Mouse (Mus musculus) neural tube, embryonic 12.5 days (tissue): ENCODE measurements around the gene AK157302. TPM values are rescaled to one million over a fixed set of nuclear protein-coding genes. Genes with fewer than 3 reads are reported as not detected.
"Not testable (repeated sequence)": the region's sequence is repeated elsewhere in the genome, so short reads cannot be mapped to it uniquely, and the experiment has no call there.

Experiments
- ATAC-seq: fragments of 200-750 bp; cut with Nextera tagmentation; 2 replicates; pipeline ENCODE4 v1.8.0; 2017; ENCODE audit warnings: low read depth, mild to moderate bottlenecking, moderate TSS enrichment, moderate library complexity; ENCODE audit not compliant: low FRiP score
- H3K27ac ChIP-seq: fragments of 300-500 bp; sonication (generic); 2 replicates; pipeline ENCODE4 v1.5.1; 2016
- H3K27me3 ChIP-seq: fragments of 300-500 bp; sonication (generic); replicated peaks from 2 replicates; pipeline ENCODE4 v1.6.1; 2016; ENCODE audit warnings: mild to moderate bottlenecking
- H3K36me3 ChIP-seq: fragments of 300-500 bp; sonication (generic); 2 replicates; pipeline ENCODE4 v1.6.1; 2016; ENCODE audit warnings: mild to moderate bottlenecking
- H3K4me1 ChIP-seq: fragments of 300-500 bp; sonication (generic); 2 replicates; pipeline ENCODE4 v1.6.1; 2016
- H3K4me2 ChIP-seq: fragments of 300-500 bp; sonication (generic); replicated peaks from 2 replicates; pipeline ENCODE4 v1.6.1; 2016; ENCODE audit warnings: mild to moderate bottlenecking
- H3K4me3 ChIP-seq: fragments of 300-500 bp; sonication (generic); 2 replicates; pipeline ENCODE4 v1.5.1; 2016
- H3K9ac ChIP-seq: fragments of 300-500 bp; sonication (generic); 2 replicates; pipeline ENCODE4 v1.6.1; 2016; ENCODE audit warnings: mild to moderate bottlenecking
- H3K9me3 ChIP-seq: fragments of 300-500 bp; sonication (generic); 2 replicates; pipeline ENCODE4 v1.6.1; 2016; ENCODE audit warnings: mild to moderate bottlenecking
- WGBS: fragments of 180-500 bp; shearing (Covaris S2); methylation state at CpG from one replicate; pipeline ENCODE4 v1.1.7; 2016; 5-methylcytosine and 5-hydroxymethylcytosine counted together
- polyA plus RNA-seq: library from polyadenylated mRNA; unstranded; fragments of >200 nt; fragmentation: Nextera tagmentation; extraction: Ambion mirVana; gene quantifications from 2 replicates; pipeline ENCODE4 v1.2.1, GENCODE M21; 2016

AK157302 gene
- polyA plus RNA-seq: 0.19 and 0.40 TPM in 2 replicates

GRCm38 (mm10) chr13:21495080-21495479, at the start of gene AK157302:
Gene AK157302, plus strand, starts transcription at chr13:21495223.
- Histone ChIP-seq H3K4me1 (no peaks in the 10 kb centered on the region), H3K4me3 (no peak within 1 kb of the TSS), H3K36me3 (no peaks in the 10 kb centered on the region), H3K9ac (no peak within 1 kb of the TSS), H3K27ac (no peak within 1 kb of the TSS), H3K9me3 (no peaks in the 10 kb centered on the region), H3K4me2 (no peak within 1 kb of the TSS), H3K27me3 (no peaks in the 10 kb centered on the region)
- ATAC-seq: no peak
- 95% methylated on average over 21 of the region's 21 CpGs for WGBS

GRCm38 (mm10) chr13:21446796-21447195, 48.2 kb upstream of the AK157302 start:
- H3K4me2 ChIP-seq: no peak overlapping the region
- no peak overlapping the region for H3K9ac ChIP-seq
- H3K27ac ChIP-seq: no peak overlapping the region
- peaks cover 44% of the 10 kb centered on the region for H3K36me3 ChIP-seq
- H3K9me3 ChIP-seq: no peaks in the 10 kb centered on the region
- H3K4me3 ChIP-seq: no peak overlapping the region
- no peaks in the 10 kb centered on the region for H3K4me1 ChIP-seq
- WGBS: 92% methylated on average over 9 of the region's 9 CpGs
- ATAC-seq: no peak
- no peaks in the 10 kb centered on the region for H3K27me3 ChIP-seq

- no peaks in the 10 kb centered on the region for H3K9me3 ChIP-seq
Observed at GRCm38 (mm10) chr13:21447856-21448614, 47.0 kb upstream of the AK157302 start.

GRCm38 (mm10) chr13:21453042-21453441, 42.0 kb upstream of the AK157302 start:
- 4% methylated on average over 13 of the region's 13 CpGs for WGBS
- Histone ChIP-seq H3K9me3 (no peaks in the 10 kb centered on the region), H3K27ac (no peak overlapping the region), H3K9ac (peak overlapping the region; percentile 71), H3K4me2 (peak overlapping the region; percentile 75), H3K4me1 (peaks cover 8% of the 10 kb centered on the region), H3K27me3 (no peaks in the 10 kb centered on the region), H3K4me3 (peak overlapping the region; percentile 66), H3K36me3 (peaks cover 3% of the 10 kb centered on the region)
- no peak; the same call in 1 of the 2 replicates for ATAC-seq

More at GRCm38 (mm10) chr13:21447856-21448614, 47.0 kb upstream of the AK157302 start:
- Histone ChIP-seq H3K4me3 (no peak overlapping the region), H3K4me1 (peaks cover 8% of the 10 kb centered on the region), H3K27me3 (no peaks in the 10 kb centered on the region), H3K9ac (no peak overlapping the region), H3K4me2 (no peak overlapping the region), H3K36me3 (peaks cover 41% of the 10 kb centered on the region), H3K27ac (no peak overlapping the region)
- 85% methylated on average over 16 of the region's 16 CpGs for WGBS
- no peak for ATAC-seq

GRCm38 (mm10) chr13:21453449-21453848, 41.6 kb upstream of the AK157302 start, which contains the start of gene Zscan26:
Gene Zscan26, minus strand, starts transcription at chr13:21453730.
- WGBS: under 1% methylated on average over 23 of the region's 23 CpGs
- H3K4me2 ChIP-seq: peak within 1 kb of the TSS; percentile 75
- H3K27ac ChIP-seq: no peak within 1 kb of the TSS
- no peaks in the 10 kb centered on the region for H3K27me3 ChIP-seq
- peak within 1 kb of the TSS; percentile 66 for H3K4me3 ChIP-seq
- H3K4me1 ChIP-seq: peaks cover 8% of the 10 kb centered on the region
- no peaks in the 10 kb centered on the region; the same call in 1 of the 2 replicates for H3K36me3 ChIP-seq
- no peaks in the 10 kb centered on the region for H3K9me3 ChIP-seq
- peak within 1 kb of the TSS; percentile 71 for H3K9ac ChIP-seq
- peak; percentile 94 for ATAC-seq

GRCm38 (mm10) chr13:21454133-21454532, 40.9 kb upstream of the AK157302 start:
- H3K9ac ChIP-seq: no peak overlapping the region
- no peak overlapping the region for H3K27ac ChIP-seq
- H3K4me2 ChIP-seq: no peak overlapping the region
- peaks cover 8% of the 10 kb centered on the region for H3K4me1 ChIP-seq
- H3K27me3 ChIP-seq: no peaks in the 10 kb centered on the region
- ATAC-seq: no peak
- WGBS: 96% methylated on average over 3 of the region's 3 CpGs
- H3K36me3 ChIP-seq: no peaks in the 10 kb centered on the region
- no peaks in the 10 kb centered on the region for H3K9me3 ChIP-seq
- no peak overlapping the region for H3K4me3 ChIP-seq

- no peak overlapping the region for H3K4me2 ChIP-seq
- peaks cover 8% of the 10 kb centered on the region for H3K4me1 ChIP-seq
- no peak overlapping the region for H3K9ac ChIP-seq
- ATAC-seq: no peak
- no peak overlapping the region for H3K4me3 ChIP-seq
- 22% methylated on average over 4 of the region's 4 CpGs for WGBS
- no peaks in the 10 kb centered on the region for H3K9me3 ChIP-seq
- H3K27ac ChIP-seq: no peak overlapping the region
- H3K27me3 ChIP-seq: no peaks in the 10 kb centered on the region
- H3K36me3 ChIP-seq: no peaks in the 10 kb centered on the region
Observed at GRCm38 (mm10) chr13:21456347-21456746, 38.7 kb upstream of the AK157302 start.

GRCm38 (mm10) chr13:21462516-21462915, 32.5 kb upstream of the AK157302 start:
- WGBS: 49% methylated on average over 9 of the region's 9 CpGs
- not testable (repeated sequence) for H3K36me3 ChIP-seq, H3K27ac ChIP-seq, H3K4me3 ChIP-seq, H3K27me3 ChIP-seq, H3K9me3 ChIP-seq, ATAC-seq, H3K4me1 ChIP-seq, H3K4me2 ChIP-seq, H3K9ac ChIP-seq

- Histone ChIP-seq H3K4me1 (no peaks in the 10 kb centered on the region), H3K4me2 (peak overlapping the region; percentile 88; the same call in 1 of the 2 replicates), H3K36me3 (no peaks in the 10 kb centered on the region), H3K27me3 (no peaks in the 10 kb centered on the region), H3K9me3 (no peaks in the 10 kb centered on the region), H3K4me3 (no peak overlapping the region), H3K9ac (no peak overlapping the region), H3K27ac (no peak overlapping the region)
- no peak for ATAC-seq
- WGBS: 85% methylated on average over 10 of the region's 10 CpGs
Observed at GRCm38 (mm10) chr13:21467336-21467735, 27.7 kb upstream of the AK157302 start.

- no peaks in the 10 kb centered on the region for H3K27me3 ChIP-seq
- H3K4me2 ChIP-seq: peak within 1 kb of the TSS; percentile 88
- no peak within 1 kb of the TSS for H3K27ac ChIP-seq
- H3K4me1 ChIP-seq: no peaks in the 10 kb centered on the region
- H3K9me3 ChIP-seq: no peaks in the 10 kb centered on the region
- peak within 1 kb of the TSS; percentile 52 for H3K4me3 ChIP-seq
- H3K9ac ChIP-seq: peak within 1 kb of the TSS; percentile 69
- under 1% methylated on average over 54 of the region's 54 CpGs for WGBS
- ATAC-seq: peak; percentile 99
- H3K36me3 ChIP-seq: no peaks in the 10 kb centered on the region
Observed at GRCm38 (mm10) chr13:21468061-21469019, 26.7 kb upstream of the AK157302 start, which contains the start of gene Nkapl. Gene Nkapl, minus strand, starts transcription at chr13:21468509.

- H3K9me3 ChIP-seq: no peaks in the 10 kb centered on the region
- WGBS: 33% methylated on average over 9 of the region's 9 CpGs
- H3K4me2 ChIP-seq: peak overlapping the region; percentile 88; the same call in 1 of the 2 replicates
- no peaks in the 10 kb centered on the region for H3K27me3 ChIP-seq
- no peak overlapping the region for H3K4me3 ChIP-seq
- H3K27ac ChIP-seq: no peak overlapping the region
- no peaks in the 10 kb centered on the region for H3K36me3 ChIP-seq
- no peaks in the 10 kb centered on the region for H3K4me1 ChIP-seq
- no peak overlapping the region for H3K9ac ChIP-seq
- ATAC-seq: no peak
Observed at GRCm38 (mm10) chr13:21469097-21469496, 25.9 kb upstream of the AK157302 start.

- Histone ChIP-seq H3K4me2 (no peak overlapping the region), H3K27ac (no peak overlapping the region), H3K4me1 (no peaks in the 10 kb centered on the region), H3K9me3 (no peaks in the 10 kb centered on the region), H3K27me3 (no peaks in the 10 kb centered on the region), H3K4me3 (no peak overlapping the region), H3K36me3 (no peaks in the 10 kb centered on the region), H3K9ac (no peak overlapping the region)
- 34% methylated on average over 4 of the region's 4 CpGs for WGBS
- no peak for ATAC-seq
Observed at GRCm38 (mm10) chr13:21472427-21472826, 22.6 kb upstream of the AK157302 start.
